Mouse (Mus musculus): ENCODE measurements around the gene Serpinb12. TPM values are rescaled to one million over a fixed set of nuclear protein-coding genes. Genes with fewer than 3 reads are reported as not detected.
A peak's percentile ranks its signal among the peaks of the same experiment; 100 is the strongest.
"Not testable (repeated sequence)": the region's sequence is repeated elsewhere in the genome, so short reads cannot be mapped to it uniquely, and the experiment has no call there.

The Serpinb12 gene
- polyA plus RNA-seq (2012; rRNA removed) (not detected in 2 replicates), polyA plus RNA-seq (2014; fragmentation: Nextera tagmentation; extraction: Ambion mirVana) (not detected in 2 replicates)

GRCm38 (mm10) chr1:106934265-106934664 lies at the start of gene Serpinb12:
Gene Serpinb12 (plus strand): TSS chr1:106934449.
- no peak for TF ChIP-seq EP300 (IDR thresholded peaks at IDR 0.05; ENCODE audit: low read depth)
- no peak for TF ChIP-seq CTCF (IDR thresholded peaks at IDR 0.05; ENCODE audit: low read depth)
- Histone ChIP-seq H3K36me3 (replicated peaks; ENCODE audit: control insufficient read depth, insufficient read depth, low read depth) (no peaks in the 10 kb centered on the region), H3K4me3 (ENCODE audit: insufficient read depth in 1 of 2, low read depth in 2 of 2, low read length in 2 of 2) (no peak within 1 kb of the TSS), H3K9ac (replicated peaks) (no peak within 1 kb of the TSS), H3K27me3 (ENCODE audit: control insufficient read depth, insufficient read depth, low read length) (no peaks in the 10 kb centered on the region), H3K4me1 (replicated peaks; ENCODE audit: control insufficient read depth in 2 of 2, insufficient read depth in 2 of 2, low read length in 1 of 2) (no peaks in the 10 kb centered on the region), H3K9me3 (ENCODE audit: control insufficient read depth, low read length) (no peaks in the 10 kb centered on the region), H3K27ac (no peak within 1 kb of the TSS), H3K4me2 (ENCODE audit: low read depth) (no peak within 1 kb of the TSS)
- DNase-seq (ENCODE audit: low read depth in 3 of 3, low spot score in 3 of 3) (no peak), ATAC-seq (ENCODE audit: insufficient read depth) (no peak)
- 48% methylated on average over 6 of the region's 6 CpGs for WGBS (ENCODE audit: insufficient replicate concordance)

GRCm38 (mm10) chr1:106895142-106895541 lies 39.1 kb upstream of the Serpinb12 start:
- DNase-seq (ENCODE audit: low read depth in 3 of 3, low spot score in 3 of 3); H3K4me2 ChIP-seq (ENCODE audit: low read depth); H3K27ac ChIP-seq; H3K4me1 ChIP-seq (replicated peaks; ENCODE audit: control insufficient read depth in 2 of 2, insufficient read depth in 2 of 2, low read length in 1 of 2); H3K9me3 ChIP-seq (ENCODE audit: control insufficient read depth, low read length); H3K27me3 ChIP-seq (ENCODE audit: control insufficient read depth, insufficient read depth, low read length); ATAC-seq (ENCODE audit: insufficient read depth); H3K9ac ChIP-seq (replicated peaks); H3K4me3 ChIP-seq (ENCODE audit: insufficient read depth in 1 of 2, low read depth in 2 of 2, low read length in 2 of 2); H3K36me3 ChIP-seq (replicated peaks; ENCODE audit: control insufficient read depth, insufficient read depth, low read depth): not testable (repeated sequence)

DNA sequence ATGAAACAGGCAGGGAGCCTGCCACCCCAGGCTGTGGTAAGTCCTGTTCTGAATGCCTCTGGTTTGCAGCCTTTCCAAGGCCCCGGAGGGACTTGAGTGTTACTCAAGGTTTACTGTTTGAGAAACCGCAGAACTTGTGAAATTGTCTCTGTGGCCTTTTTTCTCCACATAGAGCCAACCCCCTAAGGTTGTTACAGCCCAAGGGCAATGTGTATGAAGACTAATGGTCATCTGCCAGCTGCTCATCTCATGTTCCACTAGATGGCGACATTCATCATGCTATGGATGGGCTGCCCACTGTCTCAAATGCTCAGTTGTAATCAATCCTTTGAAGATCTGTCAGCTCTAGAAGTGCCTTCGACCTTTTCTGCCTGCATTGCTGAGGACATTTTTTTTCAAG lies 32.8 kb upstream of the Serpinb12 start:
- TF ChIP-seq CTCF (IDR thresholded peaks at IDR 0.05; ENCODE audit: low read depth): peak; percentile 59
- TF ChIP-seq EP300 (IDR thresholded peaks at IDR 0.05; ENCODE audit: low read depth): no peak
- no peaks in the 10 kb centered on the region for H3K27me3 ChIP-seq (ENCODE audit: control insufficient read depth, insufficient read depth, low read length)
- no peak overlapping the region for H3K4me2 ChIP-seq (ENCODE audit: low read depth)
- no peak overlapping the region for H3K4me3 ChIP-seq (ENCODE audit: insufficient read depth in 1 of 2, low read depth in 2 of 2, low read length in 2 of 2)
- H3K9ac ChIP-seq (replicated peaks): no peak overlapping the region
- DNase-seq (ENCODE audit: low read depth in 3 of 3, low spot score in 3 of 3) (peak in 2 of 3 experiments; percentile 6 to 20), ATAC-seq (ENCODE audit: insufficient read depth) (no peak)
- no peaks in the 10 kb centered on the region for H3K4me1 ChIP-seq (replicated peaks; ENCODE audit: control insufficient read depth in 2 of 2, insufficient read depth in 2 of 2, low read length in 1 of 2)
- no peaks in the 10 kb centered on the region for H3K36me3 ChIP-seq (replicated peaks; ENCODE audit: control insufficient read depth, insufficient read depth, low read depth)
- H3K9me3 ChIP-seq (ENCODE audit: control insufficient read depth, low read length): no peaks in the 10 kb centered on the region
- 14% methylated on average over 4 of the region's 4 CpGs for whole genome bisulfite sequencing (ENCODE audit: insufficient replicate concordance)
- no peak overlapping the region for H3K27ac ChIP-seq

GRCm38 (mm10) chr1:106931954-106932353 lies 2.3 kb upstream of the Serpinb12 start:
- 22% methylated on average over 4 of the region's 4 CpGs for WGBS (ENCODE audit: insufficient replicate concordance)
- Histone ChIP-seq H3K4me1 (replicated peaks; ENCODE audit: control insufficient read depth in 2 of 2, insufficient read depth in 2 of 2, low read length in 1 of 2) (no peaks in the 10 kb centered on the region), H3K4me3 (ENCODE audit: insufficient read depth in 1 of 2, low read depth in 2 of 2, low read length in 2 of 2) (no peak overlapping the region), H3K9me3 (ENCODE audit: control insufficient read depth, low read length) (no peaks in the 10 kb centered on the region), H3K9ac (replicated peaks) (no peak overlapping the region), H3K4me2 (ENCODE audit: low read depth) (no peak overlapping the region), H3K36me3 (replicated peaks; ENCODE audit: control insufficient read depth, insufficient read depth, low read depth) (no peaks in the 10 kb centered on the region), H3K27ac (no peak overlapping the region), H3K27me3 (ENCODE audit: control insufficient read depth, insufficient read depth, low read length) (no peaks in the 10 kb centered on the region)
- no peak for ATAC-seq (ENCODE audit: insufficient read depth)
- DNase-seq (ENCODE audit: low read depth in 3 of 3, low spot score in 3 of 3): peak in 1 of 3 experiments; percentile 3
- TF ChIP-seq EP300 (IDR thresholded peaks at IDR 0.05; ENCODE audit: low read depth) (no peak), CTCF (IDR thresholded peaks at IDR 0.05; ENCODE audit: low read depth) (no peak)

GRCm38 (mm10) chr1:106933658-106934057 lies 591 bp upstream of the Serpinb12 start:
- H3K9ac ChIP-seq (replicated peaks): no peak overlapping the region
- no peak for ATAC-seq (ENCODE audit: insufficient read depth)
- no peak overlapping the region for H3K4me2 ChIP-seq (ENCODE audit: low read depth)
- no peaks in the 10 kb centered on the region for H3K36me3 ChIP-seq (replicated peaks; ENCODE audit: control insufficient read depth, insufficient read depth, low read depth)
- TF ChIP-seq CTCF (IDR thresholded peaks at IDR 0.05; ENCODE audit: low read depth) (no peak), EP300 (IDR thresholded peaks at IDR 0.05; ENCODE audit: low read depth) (no peak)
- no peaks in the 10 kb centered on the region for H3K4me1 ChIP-seq (replicated peaks; ENCODE audit: control insufficient read depth in 2 of 2, insufficient read depth in 2 of 2, low read length in 1 of 2)
- no peaks in the 10 kb centered on the region for H3K27me3 ChIP-seq (ENCODE audit: control insufficient read depth, insufficient read depth, low read length)
- no peak for DNase-seq (ENCODE audit: low read depth in 3 of 3, low spot score in 3 of 3)
- H3K9me3 ChIP-seq (ENCODE audit: control insufficient read depth, low read length): no peaks in the 10 kb centered on the region
- H3K4me3 ChIP-seq (ENCODE audit: insufficient read depth in 1 of 2, low read depth in 2 of 2, low read length in 2 of 2): no peak overlapping the region
- H3K27ac ChIP-seq: no peak overlapping the region
